Mouse (Mus musculus): Measurements from ENCODE around the gene Rnf187. TPM values are rescaled to one million over a fixed set of nuclear protein-coding genes. Genes with fewer than 3 reads are reported as not detected.

Gene Rnf187
- total RNA-seq, 2 experiments from 2014 or later, result 450 to 542 TPM

- intact Hi-C loops (cut with DNase I), result no loop called here
- DNase-seq (ENCODE audit: low spot score in 2 of 2), result peak; percentile 52 to 67
These were observed 11.0 kb upstream of the Rnf187 start for GRCm38 (mm10) chr11:58949480-58950431.

DNA sequence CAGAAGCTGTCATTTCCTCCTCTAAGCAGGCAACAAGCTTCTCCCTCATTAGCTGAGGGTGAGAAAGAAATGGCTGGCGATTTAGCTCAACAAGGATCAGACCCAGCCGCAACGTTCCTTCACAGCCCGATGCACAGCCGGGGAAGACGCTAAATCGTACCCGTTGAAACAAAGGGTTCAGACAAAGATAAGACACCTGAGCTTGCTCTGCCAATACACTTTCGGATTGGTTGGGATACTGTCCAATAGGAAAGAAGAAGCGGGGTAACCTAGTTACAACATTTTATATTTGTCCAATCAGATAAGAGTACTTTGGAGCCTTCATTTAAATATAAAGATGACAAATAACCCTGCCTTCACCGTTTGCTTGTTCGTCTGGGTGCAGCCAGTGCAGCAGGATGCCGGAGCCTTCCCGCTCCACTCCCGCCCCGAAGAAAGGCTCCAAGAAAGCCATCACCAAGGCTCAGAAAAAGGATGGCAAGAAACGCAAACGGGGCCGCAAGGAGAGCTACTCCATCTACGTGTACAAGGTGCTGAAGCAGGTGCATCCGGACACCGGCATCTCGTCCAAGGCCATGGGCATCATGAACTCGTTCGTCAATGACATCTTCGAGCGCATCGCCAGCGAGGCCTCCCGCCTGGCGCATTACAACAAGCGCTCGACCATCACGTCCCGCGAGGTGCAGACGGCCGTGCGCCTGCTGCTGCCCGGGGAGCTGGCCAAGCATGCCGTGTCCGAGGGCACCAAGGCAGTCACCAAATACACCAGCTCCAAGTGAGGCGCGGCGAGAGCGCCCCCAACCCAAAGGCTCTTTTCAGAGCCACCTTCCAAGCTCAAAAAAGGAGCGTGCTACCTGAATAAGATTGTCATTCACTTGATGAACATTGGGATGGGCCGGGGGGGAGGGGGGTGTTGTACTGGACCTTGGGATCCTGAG is 10.1 kb upstream of the Rnf187 start, which contains the start of gene Hist3h2ba:
Gene Hist3h2ba, plus strand, starts transcription at position 379 of the 938 bp plus-strand sequence.
- DNase-seq (ENCODE audit: low spot score in 2 of 2), result peak; percentile 81
- intact Hi-C loops (cut with DNase I), result no loop called here

DNA sequence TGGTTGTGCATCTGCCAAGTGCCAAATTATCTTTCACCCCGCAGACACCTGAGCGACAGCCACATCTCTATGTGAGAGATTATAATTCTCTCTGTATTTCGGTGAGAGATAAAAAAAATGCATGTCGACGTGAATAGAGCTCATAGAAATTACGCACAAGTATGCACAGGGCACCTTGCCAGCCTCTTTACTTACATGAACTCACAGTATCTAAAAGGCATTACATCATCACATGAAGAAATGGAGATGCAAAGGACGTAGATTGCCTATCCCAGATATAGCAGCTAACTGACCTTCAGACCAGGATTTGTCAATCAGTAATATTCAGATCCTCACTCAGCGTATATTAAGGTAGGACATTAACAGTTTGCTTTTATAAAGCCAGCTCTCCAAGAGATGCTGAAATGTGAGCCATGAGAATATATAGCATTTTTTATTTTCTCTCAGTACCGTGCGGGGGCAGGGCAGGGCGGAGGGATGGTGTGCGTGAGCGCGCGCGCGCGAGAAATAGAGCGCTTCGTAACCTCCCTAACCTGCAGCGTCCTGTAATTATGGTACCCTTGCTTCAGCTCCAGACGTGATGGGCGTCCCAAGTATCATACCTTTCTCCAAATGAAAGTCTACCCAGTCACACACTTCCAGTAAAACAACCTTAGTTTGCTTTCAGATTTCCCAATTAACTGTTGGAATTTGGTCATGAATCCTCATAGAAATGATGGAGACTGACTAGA is 9.2 kb upstream of the Rnf187 start:
- intact Hi-C loops (cut with DNase I), result no loop called here

GRCm38 (mm10) chr11:58947306-58947705 is 8.6 kb upstream of the Rnf187 start:
- DNase-seq (ENCODE audit: low spot score in 2 of 2), result no peak
- intact Hi-C loops (cut with DNase I), result no loop called here

More for the DNA sequence above, 9.2 kb upstream of the Rnf187 start:
- DNase-seq (ENCODE audit: low spot score in 2 of 2), result peak; percentile 64 to 65

GRCm38 (mm10) chr11:58944136-58944535 is 5.4 kb upstream of the Rnf187 start:
- no peak for DNase-seq (ENCODE audit: low spot score in 2 of 2)
- intact Hi-C loops (cut with DNase I), result no loop called here

DNA sequence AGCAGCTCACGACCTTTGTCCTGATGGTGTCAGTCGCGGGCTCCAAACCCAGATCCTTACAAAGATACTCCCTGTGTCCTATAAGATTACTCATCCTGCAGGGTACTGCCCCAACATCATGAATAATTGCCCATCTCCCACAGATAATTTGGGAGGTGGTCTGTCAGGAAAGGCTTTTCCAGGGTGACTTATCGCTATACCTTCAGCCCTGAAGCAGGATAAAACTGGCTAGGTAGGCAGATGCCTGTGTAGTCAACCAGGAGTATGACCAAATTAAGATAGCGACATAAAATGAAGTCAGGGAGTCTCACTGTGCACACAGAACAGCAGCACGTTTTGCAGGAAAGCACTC is 348 bp upstream of the Rnf187 start:
- intact Hi-C loops (cut with DNase I), result no loop called here
- DNase-seq (ENCODE audit: low spot score in 2 of 2), result no peak

DNA sequence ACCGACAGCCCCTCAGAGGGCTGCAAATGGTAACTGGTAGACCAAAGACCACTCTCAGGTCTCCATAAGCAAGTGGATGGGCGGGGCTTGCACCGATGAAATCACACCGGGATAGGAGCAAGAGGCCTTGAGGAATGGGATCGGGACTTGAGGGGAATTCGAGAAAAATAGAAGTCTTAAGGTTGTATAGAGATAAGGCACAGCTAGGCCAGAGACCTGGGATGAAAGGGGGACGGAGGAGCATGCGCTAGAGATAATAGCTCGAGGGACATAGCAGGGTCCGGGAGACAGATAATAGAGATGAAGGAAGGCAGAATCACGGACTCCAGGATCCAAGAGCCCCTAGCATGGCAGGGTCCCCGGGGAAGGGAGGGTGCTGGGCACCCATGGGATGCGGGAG is 807 bp downstream of the Rnf187 start:
- no peak for DNase-seq (ENCODE audit: low spot score in 2 of 2)
- intact Hi-C loops (cut with DNase I), result no loop called here

DNA sequence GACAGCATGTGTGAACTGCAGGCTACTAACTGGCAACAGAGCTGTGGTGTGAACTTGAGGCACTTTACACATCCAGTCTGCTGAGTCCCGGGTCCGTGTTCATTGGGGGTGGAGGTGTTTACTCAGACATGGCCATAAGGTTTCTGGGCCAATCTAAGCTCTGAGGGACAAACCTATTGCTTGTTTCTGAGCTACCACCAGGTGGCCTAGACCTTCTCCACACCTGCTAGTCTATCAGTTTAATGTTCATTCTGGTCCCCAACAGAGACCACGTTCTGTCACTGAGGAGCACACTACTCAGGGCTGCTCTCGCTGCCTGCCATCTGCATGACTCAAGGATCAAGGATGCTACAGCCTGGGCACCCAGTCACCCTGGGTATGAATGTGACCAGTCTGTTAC is 7.1 kb downstream of the Rnf187 start:
- intact Hi-C loops (cut with DNase I), result no loop called here

GRCm38 (mm10) chr11:58930254-58930653 is 8.5 kb downstream of the Rnf187 start:
- DNase-seq (ENCODE audit: low spot score in 2 of 2), result no peak
- intact Hi-C loops (cut with DNase I), result no loop called here

More for the DNA sequence above, 7.1 kb downstream of the Rnf187 start:
- no peak for DNase-seq (ENCODE audit: low spot score in 2 of 2)

- DNase-seq (ENCODE audit: low spot score in 2 of 2), result no peak
- intact Hi-C loops (cut with DNase I), result no loop called here
These were observed 9.1 kb downstream of the Rnf187 start for GRCm38 (mm10) chr11:58929641-58930040.

DNA sequence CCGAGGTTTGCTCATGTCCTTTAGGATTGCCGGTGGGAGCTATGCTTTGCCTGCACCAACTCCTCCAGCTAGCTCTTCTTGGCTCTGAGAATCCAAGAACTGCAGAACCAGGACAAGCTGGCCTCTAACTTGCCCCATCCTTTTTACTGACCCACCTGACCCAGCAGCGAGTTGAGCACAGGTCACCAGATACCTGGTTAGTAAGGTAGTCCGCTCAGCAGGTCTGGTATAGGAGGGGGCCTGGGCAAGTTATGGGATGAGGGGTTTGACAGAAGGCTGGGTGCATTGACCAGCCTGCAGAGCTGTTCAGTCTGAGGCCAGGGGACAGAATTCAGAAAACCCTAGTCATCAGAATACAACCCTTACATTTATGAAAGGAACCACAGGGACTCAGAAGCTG is 9.7 kb downstream of the Rnf187 start:
- DNase-seq (ENCODE audit: low spot score in 2 of 2), result no peak

DNA sequence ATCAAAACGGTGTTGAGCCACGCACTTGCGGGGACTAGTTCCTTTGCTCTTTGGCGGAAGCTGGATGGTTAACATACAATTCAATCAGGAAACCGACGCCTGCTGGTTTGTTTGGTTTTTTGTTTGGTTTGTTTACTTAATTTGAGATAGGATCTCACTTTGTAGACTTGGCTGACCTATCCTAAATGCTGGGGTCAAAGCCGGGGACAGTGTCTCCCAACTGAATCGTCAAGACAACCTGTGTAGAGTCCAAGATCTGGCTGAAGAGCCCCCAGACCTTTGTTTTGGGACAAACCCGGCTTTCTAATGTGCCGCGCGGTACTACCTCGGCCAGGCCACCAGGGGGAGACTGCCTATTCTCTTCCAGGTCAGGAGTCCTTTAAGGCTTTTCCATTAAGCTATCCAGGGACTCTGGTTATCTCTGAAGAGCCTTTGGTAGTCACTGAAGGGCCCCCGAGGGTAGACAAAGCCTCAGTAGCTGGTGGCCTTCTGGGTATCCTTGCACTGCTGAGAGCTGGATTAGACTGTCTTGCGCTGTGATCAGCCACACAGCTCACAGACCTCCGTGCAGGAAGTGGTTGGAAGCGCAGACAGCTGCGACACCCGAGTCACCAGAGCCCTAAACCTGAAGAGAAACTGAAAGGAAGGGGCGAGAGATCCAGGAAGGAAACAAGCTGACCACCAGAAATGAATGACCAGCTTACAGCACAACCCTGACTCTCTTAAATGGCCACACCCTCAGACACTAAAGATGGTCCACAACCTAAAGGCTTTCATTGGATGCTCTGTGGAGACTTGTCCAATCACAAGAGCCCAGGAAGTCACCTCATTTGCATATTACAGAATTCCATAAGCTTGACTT is 10.7 kb downstream of the Rnf187 start:
- no peak for DNase-seq (ENCODE audit: low spot score in 2 of 2)
- intact Hi-C loops (cut with DNase I), result no loop called here

More for the DNA sequence above, 9.7 kb downstream of the Rnf187 start:
- intact Hi-C loops (cut with DNase I), result no loop called here

DNA sequence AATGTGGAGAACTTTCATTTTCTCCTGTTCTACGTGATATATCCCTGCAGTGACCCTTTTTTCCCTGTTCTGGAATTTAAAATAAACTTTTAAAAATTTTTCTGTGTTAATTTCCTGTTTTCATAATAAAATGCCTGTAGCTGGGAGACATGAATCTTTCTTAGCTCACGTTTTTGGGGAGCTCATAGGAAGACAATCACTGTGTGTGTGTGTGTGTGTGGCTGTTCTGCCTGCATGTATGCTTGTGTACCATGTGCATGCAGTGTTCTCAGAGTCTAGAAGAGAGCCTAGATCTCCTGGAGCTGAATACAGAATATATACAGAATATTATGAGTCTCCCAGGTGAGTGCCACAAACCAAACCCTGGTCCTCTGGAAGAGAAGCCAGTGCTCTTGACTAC is 11.7 kb downstream of the Rnf187 start:
- DNase-seq (ENCODE audit: low spot score in 2 of 2), result no peak
- intact Hi-C loops (cut with DNase I), result no loop called here

- intact Hi-C loops (cut with DNase I), result no loop called here
- no peak for DNase-seq (ENCODE audit: low spot score in 2 of 2)
These were observed 12.1 kb downstream of the Rnf187 start for GRCm38 (mm10) chr11:58926651-58927050.

DNA sequence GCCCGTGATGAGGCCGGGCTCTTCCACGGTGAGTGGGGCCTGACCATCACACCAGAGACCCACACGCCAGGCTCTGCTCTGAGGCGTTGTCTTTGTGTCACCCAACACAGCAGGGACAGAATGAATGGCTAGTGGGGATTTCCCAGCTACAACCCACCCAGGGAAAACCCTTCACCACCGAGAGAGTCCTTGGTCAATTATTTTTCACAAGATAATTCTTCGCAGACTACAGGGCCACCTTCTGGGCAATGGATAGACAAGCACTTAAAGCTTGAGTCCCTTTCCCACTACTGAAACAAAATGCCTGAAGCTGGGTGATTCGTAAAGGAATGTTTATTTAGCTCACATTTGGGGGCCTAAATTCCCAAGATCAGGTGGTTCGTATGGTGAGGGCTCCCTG is 16.3 kb downstream of the Rnf187 start:
- intact Hi-C loops (cut with DNase I), result no loop called here
- DNase-seq (ENCODE audit: low spot score in 2 of 2), result no peak

GRCm38 (mm10) chr11:58918759-58919158 is 20.0 kb downstream of the Rnf187 start:
- DNase-seq (ENCODE audit: low spot score in 2 of 2), result no peak
- intact Hi-C loops (cut with DNase I), result loop anchor here (5.0 kb wide), 1 partner anchor 379 kb away; no protein-coding TSS in a partner anchor

DNA sequence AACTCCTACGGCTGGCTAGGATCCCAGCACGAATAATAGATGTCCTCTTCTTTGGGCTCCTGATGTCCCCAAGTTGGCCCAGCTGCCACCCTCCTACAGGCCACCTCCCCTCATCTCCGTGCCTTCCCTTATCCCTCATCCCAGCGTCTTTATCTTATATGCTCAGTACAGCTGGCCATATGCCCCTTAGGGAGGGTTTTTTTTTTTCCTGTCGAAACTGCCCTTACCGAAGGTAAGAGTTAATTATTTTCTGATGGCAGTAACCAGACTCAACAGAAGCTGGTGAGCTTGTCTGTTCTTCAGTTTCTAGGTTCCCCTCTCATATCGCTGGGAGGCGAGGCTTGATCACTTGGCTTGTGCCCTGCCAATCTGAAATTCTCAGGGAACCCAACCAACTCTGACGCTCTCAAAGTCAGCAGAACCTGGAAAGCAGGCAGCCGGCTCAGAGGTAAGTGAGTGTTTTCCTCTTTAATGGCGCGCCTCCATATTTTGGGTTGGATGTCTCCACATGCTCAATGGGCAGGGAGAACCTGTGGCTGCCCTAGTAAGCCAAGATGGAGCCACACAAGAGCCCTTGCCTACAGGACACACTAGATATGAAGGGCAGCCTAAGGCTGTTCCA is 20.9 kb downstream of the Rnf187 start, which contains the start of gene Btnl10:
Gene Btnl10, plus strand, starts transcription at position 164 of the 622 bp plus-strand sequence.
- DNase-seq (ENCODE audit: low spot score in 2 of 2), result no peak
- intact Hi-C loops (cut with DNase I), result loop anchor here (5.0 kb wide), 1 partner anchor 379 kb away; no protein-coding TSS in a partner anchor
